Comparison of ENCODE assay signal across 12 mouse cellular contexts in genomic region chr14:57753351-57753992, GRCm38 (mm10). TPM values are rescaled to one million over a fixed set of nuclear protein-coding genes. Genes with fewer than 3 reads are reported as not detected.
A peak's percentile ranks its signal among the peaks of the same experiment; 100 is the strongest.
DNase-seq lines count a peak whose midpoint lies in the region; ATAC-seq lines count a peak whose summit lies in the region.
"Had no signal": no experiment of that assay in that cellular context is flagged by ENCODE, and none has a peak within 500 bp of the region (broad histone marks: within the 10 kb centered on the region; RNA-seq: fewer than 3 reads in every experiment).

No protein-coding gene starts in this region.

- no peak for DNase-seq in heart, postnatal 4 days
- no peak for DNase-seq in adrenal gland, adult 18-20 months (ENCODE audit: low spot score in 2 of 2)
- no peak for DNase-seq in gastrocnemius, adult 18-20 months (ENCODE audit: low spot score)
- DNase-seq: gastrocnemius, postnatal 25 days had no signal

- ATAC-seq in heart, embryonic 11.5 days (replicated peaks; ENCODE audit: insufficient number of reproducible peaks, low FRiP score, low TSS enrichment): 0 out of 2 replicates have a peak, but pooled peaks have one; percentile 39
- peak; percentile 54 for ATAC-seq in midbrain, embryonic 12.5 days (ENCODE audit: low FRiP score, low read depth)
- no peak for ATAC-seq in midbrain, embryonic 16.5 days
- ATAC-seq in intestine, embryonic 16.5 days: peak; percentile 74
- no peak for ATAC-seq in megakaryocyte, adult 5-6 weeks (ENCODE audit: poor library complexity, severe bottlenecking)

- peak overlapping the region; percentile 49 for H3K4me2 ChIP-seq in heart, embryonic 11.5 days
- no peak overlapping the region for H3K4me2 ChIP-seq in midbrain, embryonic 12.5 days (replicated peaks)
- no peak overlapping the region for H3K4me2 ChIP-seq in midbrain, embryonic 16.5 days (ENCODE audit: low read length)
- no peak overlapping the region for H3K4me2 ChIP-seq in intestine, embryonic 16.5 days (ENCODE audit: low read depth, low read length)
- H3K4me2 ChIP-seq: neural tube, embryonic 13.5 days had no signal

- H3K27ac ChIP-seq in heart, embryonic 11.5 days (ENCODE audit: low read depth, low read length): peak overlapping the region; percentile 88
- no peak overlapping the region; the same call in 1 of the 2 replicates for H3K27ac ChIP-seq in midbrain, embryonic 12.5 days (replicated peaks)
- H3K27ac ChIP-seq in midbrain, embryonic 16.5 days (ENCODE audit: low read length): no peak overlapping the region
- H3K27ac ChIP-seq in intestine, embryonic 16.5 days (ENCODE audit: low read length): peak overlapping the region; percentile 76
- H3K27ac ChIP-seq: neural tube, embryonic 13.5 days had no signal

- peaks cover 15% of the 10 kb centered on the region for H3K4me1 ChIP-seq in heart, embryonic 11.5 days (ENCODE audit: control insufficient read depth, insufficient read depth, low read length)
- peaks cover 12% of the 10 kb centered on the region; the same call in 1 of the 2 replicates for H3K4me1 ChIP-seq in midbrain, embryonic 12.5 days
- no peaks in the 10 kb centered on the region for H3K4me1 ChIP-seq in midbrain, embryonic 16.5 days (ENCODE audit: control insufficient read depth, insufficient read depth, low read length)
- peaks cover 5% of the 10 kb centered on the region; the same call in 1 of the 2 replicates for H3K4me1 ChIP-seq in intestine, embryonic 16.5 days (ENCODE audit: control insufficient read depth, insufficient read depth, low read length)
- H3K4me1 ChIP-seq: neural tube, embryonic 13.5 days had no signal

- no peaks in the 10 kb centered on the region for H3K36me3 ChIP-seq in heart, embryonic 11.5 days (ENCODE audit: control insufficient read depth, insufficient read depth, low read length)
- H3K36me3 ChIP-seq in midbrain, embryonic 12.5 days: no peaks in the 10 kb centered on the region
- H3K36me3 ChIP-seq in midbrain, embryonic 16.5 days (ENCODE audit: control insufficient read depth, insufficient read depth, low read length): no peaks in the 10 kb centered on the region
- H3K36me3 ChIP-seq in intestine, embryonic 16.5 days (ENCODE audit: control insufficient read depth, insufficient read depth, low read length): no peaks in the 10 kb centered on the region
- H3K36me3 ChIP-seq: neural tube, embryonic 13.5 days had no signal

- 4% methylated on average over 9 of the region's 9 CpGs for WGBS in heart, embryonic 11.5 days (ENCODE audit: insufficient replicate concordance)
- WGBS in midbrain, embryonic 12.5 days: 4% methylated on average over 9 of the region's 9 CpGs
- WGBS in midbrain, embryonic 16.5 days: 9% methylated on average over 9 of the region's 9 CpGs
- 23% methylated on average over 9 of the region's 9 CpGs for WGBS in intestine, embryonic 16.5 days

- H3K9me3 ChIP-seq in heart, embryonic 11.5 days (replicated peaks; ENCODE audit: control insufficient read depth, low read length): no peaks in the 10 kb centered on the region
- H3K9me3 ChIP-seq in midbrain, embryonic 12.5 days: no peaks in the 10 kb centered on the region
- no peaks in the 10 kb centered on the region for H3K9me3 ChIP-seq in midbrain, embryonic 16.5 days (replicated peaks; ENCODE audit: control insufficient read depth, low read length, poor library complexity, severe bottlenecking)
- H3K9me3 ChIP-seq in intestine, embryonic 16.5 days (ENCODE audit: control insufficient read depth, low read length): no peaks in the 10 kb centered on the region
- H3K9me3 ChIP-seq: neural tube, embryonic 13.5 days had no signal

- H3K27me3 ChIP-seq in heart, embryonic 11.5 days (ENCODE audit: control insufficient read depth, insufficient read depth, low read length): no peaks in the 10 kb centered on the region
- H3K27me3 ChIP-seq in midbrain, embryonic 12.5 days: peaks cover 9% of the 10 kb centered on the region; the same call in 1 of the 2 replicates
- no peaks in the 10 kb centered on the region for H3K27me3 ChIP-seq in midbrain, embryonic 16.5 days (ENCODE audit: control insufficient read depth, insufficient read depth, low read depth, low read length)
- H3K27me3 ChIP-seq in intestine, embryonic 16.5 days (replicated peaks; ENCODE audit: control insufficient read depth, insufficient read depth, low read length): no peaks in the 10 kb centered on the region
- H3K27me3 ChIP-seq: CH12.LX; neural tube, embryonic 13.5 days had no signal

- no peak overlapping the region for H3K4me3 ChIP-seq in heart, embryonic 11.5 days (ENCODE audit: low read depth, low read length)
- no peak overlapping the region for H3K4me3 ChIP-seq in midbrain, embryonic 12.5 days
- no peak overlapping the region for H3K4me3 ChIP-seq in midbrain, embryonic 16.5 days (ENCODE audit: low read depth, low read length)
- H3K4me3 ChIP-seq in intestine, embryonic 16.5 days (ENCODE audit: low read length): no peak overlapping the region
- H3K4me3 ChIP-seq: neural tube, embryonic 13.5 days had no signal

- H3K9ac ChIP-seq in heart, embryonic 11.5 days (ENCODE audit: low read depth, low read length): peak overlapping the region; percentile 53; the same call in 1 of the 2 replicates
- no peak overlapping the region; the same call in 1 of the 2 replicates for H3K9ac ChIP-seq in midbrain, embryonic 12.5 days (replicated peaks)
- no peak overlapping the region for H3K9ac ChIP-seq in midbrain, embryonic 16.5 days (ENCODE audit: low read depth, low read length)
- no peak overlapping the region for H3K9ac ChIP-seq in intestine, embryonic 16.5 days (ENCODE audit: low read depth, low read length)
- H3K9ac ChIP-seq: neural tube, embryonic 13.5 days had no signal

RNA-seq across cellular contexts. Expression of gene Lats2, which starts 4.7 kb away (rescaled TPM):
- polyA plus RNA-seq in heart, embryonic 11.5 days (2014; fragmentation: Nextera tagmentation; extraction: Ambion mirVana): 18.9 and 20.7 TPM in 2 replicates
- total RNA-seq in heart, postnatal 4 days (2021): 10 to 100 TPM; 53.8 to 56.0 TPM
- 17.0 and 17.1 TPM in 2 replicates for polyA plus RNA-seq in midbrain, embryonic 12.5 days (2016; fragmentation: Nextera tagmentation; extraction: Ambion mirVana)
- polyA plus RNA-seq in midbrain, embryonic 16.5 days (2015; fragmentation: Nextera tagmentation; extraction: Ambion mirVana): 5.2 and 5.5 TPM in 2 replicates
- 11.5 and 13.4 TPM in 2 replicates for polyA plus RNA-seq in intestine, embryonic 16.5 days (2015; fragmentation: Nextera tagmentation; extraction: Ambion mirVana)
- total RNA-seq in adrenal gland, adult 18-20 months (2021): 10 to 100 TPM; 38.1 to 54.2 TPM
- 10 to 100 TPM; 18.4 to 18.9 TPM for total RNA-seq in gastrocnemius, adult 18-20 months (2021)
- 35.0 and 39.1 TPM in 2 replicates for total RNA-seq in megakaryocyte, adult 5-6 weeks (2015)
- 33.8 and 34.4 TPM in 2 replicates for total RNA-seq in megakaryocyte, adult 5-6 weeks (2017)

RNA-seq across cellular contexts. Expression of gene Gm49361, which starts 7.6 kb away (rescaled TPM):
- not detected in 2 replicates for polyA plus RNA-seq in heart, embryonic 11.5 days (2014; fragmentation: Nextera tagmentation; extraction: Ambion mirVana)
- total RNA-seq in heart, postnatal 4 days (2021): under 1 TPM; 0.36 to 0.50 TPM
- not detected in 2 replicates for polyA plus RNA-seq in midbrain, embryonic 12.5 days (2016; fragmentation: Nextera tagmentation; extraction: Ambion mirVana)
- polyA plus RNA-seq in midbrain, embryonic 16.5 days (2015; fragmentation: Nextera tagmentation; extraction: Ambion mirVana): not detected in 2 replicates
- not detected in 2 replicates for polyA plus RNA-seq in intestine, embryonic 16.5 days (2015; fragmentation: Nextera tagmentation; extraction: Ambion mirVana)
- 1 to 10 TPM; 3.3 to 3.4 TPM for total RNA-seq in adrenal gland, adult 18-20 months (2021)
- total RNA-seq in gastrocnemius, adult 18-20 months (2021): under 1 TPM; 0.96 to 1.00 TPM
- total RNA-seq in megakaryocyte, adult 5-6 weeks (2015): not detected in 2 replicates
- 0.59 TPM in 1 of 2 replicates, not detected in the other for total RNA-seq in megakaryocyte, adult 5-6 weeks (2017)
- total RNA-seq: CH12.LX; layer of hippocampus, postnatal 14 days had no signal
- polyA plus RNA-seq: neural tube, embryonic 13.5 days had no signal

RNA-seq across cellular contexts. Expression of gene Sap18, which starts 44.5 kb away (rescaled TPM):
- polyA plus RNA-seq in heart, embryonic 11.5 days (2014; fragmentation: Nextera tagmentation; extraction: Ambion mirVana): 19.5 and 34.2 TPM in 2 replicates
- total RNA-seq in heart, postnatal 4 days (2021): 10 to 100 TPM; 77.1 to 91.9 TPM
- 23.0 and 39.1 TPM in 2 replicates for polyA plus RNA-seq in midbrain, embryonic 12.5 days (2016; fragmentation: Nextera tagmentation; extraction: Ambion mirVana)
- polyA plus RNA-seq in midbrain, embryonic 16.5 days (2015; fragmentation: Nextera tagmentation; extraction: Ambion mirVana): 24.3 and 29.9 TPM in 2 replicates
- 17.0 and 18.8 TPM in 2 replicates for polyA plus RNA-seq in intestine, embryonic 16.5 days (2015; fragmentation: Nextera tagmentation; extraction: Ambion mirVana)
- 10 to 100 TPM; 54.9 to 64.2 TPM for total RNA-seq in adrenal gland, adult 18-20 months (2021)
- total RNA-seq in gastrocnemius, adult 18-20 months (2021): 10 to 100 TPM; 55.0 to 57.2 TPM
- total RNA-seq in megakaryocyte, adult 5-6 weeks (2015): 167 and 180 TPM in 2 replicates
- total RNA-seq in megakaryocyte, adult 5-6 weeks (2017): 10.7 and 21.5 TPM in 2 replicates

Comparison
In these comparisons a context has a peak if more than half of its experiments do, and no peak if none do; other contexts are left out.
1. ATAC-seq: peak in heart, embryonic 11.5 days (single experiment), midbrain, embryonic 12.5 days (single experiment) and intestine, embryonic 16.5 days (single experiment); none in midbrain, embryonic 16.5 days (single experiment) and megakaryocyte, adult 5-6 weeks (single experiment).
2. H3K27ac ChIP-seq: peak in heart, embryonic 11.5 days (single experiment) and intestine, embryonic 16.5 days (single experiment); none in midbrain, embryonic 12.5 days (single experiment) and midbrain, embryonic 16.5 days (single experiment).